Mouse (Mus musculus) frontal cortex, adult 2 months (tissue): Measurements from ENCODE around the gene Mrpl43. TPM values are rescaled to one million over a fixed set of nuclear protein-coding genes. Genes with fewer than 3 reads are reported as not detected.

Experiments used
- DNase-seq, 2 experiments: peaks; one replicate each; pipeline ENCODE4 v3.0.0; 2022; ENCODE audit warnings: low spot score in 1 of 2; ENCODE audit errors: extremely low spot score in 1 of 2
- polyA plus RNA-seq: library from polyadenylated mRNA; depleted of rRNA; stranded (reverse); fragments of >200 nt; gene quantifications from 2 replicates; pipeline ENCODE4 v1.2.3, GENCODE M21; 2012

Gene Mrpl43
- polyA plus RNA-seq, 1 experiment, result 80.2 TPM

DNA sequence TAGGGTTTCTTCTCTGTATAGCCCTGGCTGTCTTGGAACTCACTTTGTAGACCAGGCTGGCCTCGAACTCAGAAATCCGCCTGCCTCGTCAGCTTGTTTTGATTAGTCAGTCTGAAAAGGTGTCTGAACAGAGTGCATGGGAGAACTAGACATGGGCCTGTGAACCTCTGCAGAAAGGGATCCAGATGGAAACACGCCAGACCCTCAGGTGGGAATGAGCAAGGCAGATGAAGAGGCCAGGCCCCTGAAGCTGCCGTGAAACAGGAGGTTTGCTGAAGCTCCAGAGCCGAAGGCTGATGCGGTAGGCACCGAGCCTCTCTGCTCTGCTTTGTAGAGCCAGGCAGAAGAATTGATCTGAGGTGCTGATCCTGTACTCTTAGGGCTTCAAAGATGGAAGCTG, 6.0 kb upstream of the Mrpl43 start:
- DNase-seq, result no peak

DNA sequence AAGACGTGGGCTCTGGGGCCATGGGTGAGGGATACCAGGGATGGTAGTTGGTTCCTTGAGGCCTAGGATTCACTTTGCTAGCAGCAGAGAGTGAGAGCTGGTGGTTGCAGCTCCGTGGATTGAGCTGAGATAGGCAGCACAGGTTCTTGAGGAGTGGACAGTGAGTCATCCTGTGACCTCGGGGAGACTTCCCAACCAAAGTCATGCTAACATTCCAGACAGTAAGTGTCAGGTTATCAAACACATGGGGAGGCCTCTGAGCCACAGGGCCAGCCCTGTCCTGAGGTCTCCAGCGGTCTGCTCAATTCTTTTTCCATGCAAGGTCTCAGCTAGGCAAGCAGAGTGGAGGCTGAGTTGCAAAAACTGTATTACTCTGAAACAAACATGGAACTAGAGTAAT, 4.4 kb upstream of the Mrpl43 start:
- no peak for DNase-seq

DNA sequence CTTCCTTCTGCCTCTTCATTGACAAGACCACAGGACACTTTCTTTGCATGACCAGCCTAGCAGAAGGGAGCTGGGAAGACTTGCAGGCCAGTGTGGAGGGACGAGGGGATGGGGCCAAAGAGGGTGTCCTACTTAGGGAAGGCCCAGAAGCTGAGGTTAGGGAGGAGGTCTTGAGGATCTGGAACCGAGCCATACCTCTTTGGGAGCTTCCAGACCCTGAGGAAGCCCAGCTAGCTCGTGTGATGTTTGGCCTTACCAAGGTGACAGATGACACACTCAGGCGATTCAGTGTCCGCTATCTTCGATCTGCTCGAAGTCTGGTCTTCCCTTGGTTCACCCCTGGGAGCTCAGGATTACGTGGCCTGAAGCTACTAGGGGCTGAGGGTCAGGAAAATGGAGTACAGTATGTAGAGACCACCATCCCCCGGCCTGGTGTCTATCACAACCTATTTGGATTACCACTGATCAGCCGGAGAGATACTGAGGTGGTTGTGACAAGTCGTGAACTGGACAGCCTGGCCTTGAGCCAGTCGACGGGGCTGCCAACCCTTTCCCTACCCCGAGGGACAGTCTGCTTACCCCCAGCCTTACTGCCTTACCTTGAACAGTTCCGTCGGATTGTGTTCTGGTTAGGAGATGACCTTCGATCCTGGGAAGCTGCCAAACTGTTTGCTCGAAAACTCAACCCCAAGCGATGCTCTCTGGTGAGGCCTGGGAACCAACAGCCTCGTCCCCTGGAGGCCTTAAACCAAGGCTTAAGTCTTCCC, 1.4 kb upstream of the Mrpl43 start:
- no peak for DNase-seq

DNA sequence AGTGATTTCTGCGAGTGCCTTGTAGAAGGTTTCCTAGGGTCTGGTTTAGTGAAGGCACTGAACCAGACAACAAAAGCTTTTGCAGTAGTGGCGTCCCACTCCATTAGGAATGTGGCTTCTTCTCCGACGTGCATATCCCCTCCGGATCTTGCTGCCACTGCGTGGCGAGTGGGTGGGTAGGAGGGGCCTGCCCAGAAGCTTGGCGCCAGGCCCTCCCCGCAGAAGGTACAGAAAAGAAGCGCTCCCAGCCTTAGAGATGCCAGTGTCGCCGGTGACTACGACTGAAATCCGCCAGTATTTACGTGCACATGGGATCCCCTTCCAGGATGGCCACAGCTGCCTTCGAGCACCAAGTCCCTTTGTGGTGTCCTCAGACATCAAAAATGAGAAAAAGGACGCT, 779 bp upstream of the Mrpl43 start:
- DNase-seq, result no peak

DNA sequence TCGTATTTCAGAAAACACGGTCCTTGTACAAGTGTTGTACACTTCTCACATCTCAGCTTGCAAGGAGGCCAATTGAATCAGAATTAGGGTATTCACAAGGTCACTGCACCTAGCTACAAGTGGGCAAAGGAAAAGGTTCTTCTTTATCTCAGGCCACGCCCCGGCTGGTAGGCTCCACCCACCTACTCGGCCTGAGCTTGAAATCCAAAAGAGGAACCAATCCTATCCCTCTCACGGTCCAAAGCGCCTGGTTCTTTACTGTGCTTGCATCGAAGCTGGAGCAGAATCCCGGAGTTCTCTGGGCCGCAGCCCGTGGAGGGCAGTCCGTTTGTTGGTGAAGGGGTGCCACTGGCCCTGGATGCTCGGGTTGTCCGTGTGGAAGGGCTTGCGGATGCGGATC, 798 bp downstream of the Mrpl43 start, which contains the start of gene Twnk:
Gene Twnk, plus strand, starts transcription at position 220 of the 400 bp plus-strand sequence.
- DNase-seq, result no peak

DNA sequence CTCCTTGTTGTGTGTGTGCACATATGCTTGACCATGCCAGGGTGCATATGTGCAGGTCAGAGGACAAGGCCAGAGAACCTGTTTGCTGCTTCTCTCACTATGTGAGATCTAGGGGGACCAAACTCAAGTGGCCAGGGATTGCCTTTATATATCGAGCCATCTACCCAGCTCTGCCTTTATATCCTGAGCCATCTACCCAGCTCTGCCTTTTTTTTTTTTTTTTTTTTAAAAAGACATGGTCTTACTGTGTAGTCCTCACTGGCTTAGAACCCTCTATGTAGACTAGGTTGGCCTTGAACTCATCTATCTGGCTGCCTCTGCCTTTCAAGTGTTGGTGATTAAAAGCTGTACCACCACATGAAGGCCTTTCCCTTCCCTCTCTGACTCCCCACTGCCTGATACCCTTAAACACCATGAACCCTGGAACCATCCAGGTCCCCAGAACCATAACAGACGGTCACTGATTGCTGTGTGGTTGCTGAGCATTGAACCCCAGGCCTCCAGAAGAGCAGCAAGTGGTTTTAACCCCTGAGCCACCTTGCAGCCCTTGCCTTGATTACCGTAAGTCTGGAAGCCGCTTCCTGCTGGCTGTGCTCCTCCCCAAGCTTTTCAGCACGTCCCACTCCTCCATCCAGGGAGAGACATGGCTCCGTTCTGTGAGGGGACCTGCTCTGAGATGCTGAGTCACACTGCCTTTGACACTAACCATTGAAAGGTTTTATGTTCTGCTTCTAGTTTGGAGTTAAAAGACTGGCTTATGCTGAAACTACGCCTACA, 2.3 kb downstream of the Mrpl43 start:
- no peak for DNase-seq

DNA sequence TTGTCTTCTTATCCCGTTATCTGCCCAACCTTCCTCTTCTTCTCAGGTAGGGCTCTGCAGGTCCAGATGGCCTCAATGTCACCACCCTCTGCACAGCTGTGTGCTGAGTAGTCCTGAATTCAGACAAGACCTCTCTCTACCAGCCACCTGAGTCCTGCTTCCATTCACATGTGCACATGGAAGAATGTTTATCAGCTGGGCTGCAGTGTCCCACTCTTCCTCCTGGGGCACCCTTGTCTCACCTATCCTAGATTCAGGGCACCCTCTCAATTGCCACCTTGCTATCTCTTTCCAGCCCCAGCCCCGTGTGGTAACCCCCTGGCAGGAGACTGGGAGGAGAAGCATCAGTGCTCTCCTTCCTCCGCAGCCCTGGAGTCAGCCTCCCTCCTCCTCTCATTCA, 3.9 kb downstream of the Mrpl43 start:
- DNase-seq, result no peak

DNA sequence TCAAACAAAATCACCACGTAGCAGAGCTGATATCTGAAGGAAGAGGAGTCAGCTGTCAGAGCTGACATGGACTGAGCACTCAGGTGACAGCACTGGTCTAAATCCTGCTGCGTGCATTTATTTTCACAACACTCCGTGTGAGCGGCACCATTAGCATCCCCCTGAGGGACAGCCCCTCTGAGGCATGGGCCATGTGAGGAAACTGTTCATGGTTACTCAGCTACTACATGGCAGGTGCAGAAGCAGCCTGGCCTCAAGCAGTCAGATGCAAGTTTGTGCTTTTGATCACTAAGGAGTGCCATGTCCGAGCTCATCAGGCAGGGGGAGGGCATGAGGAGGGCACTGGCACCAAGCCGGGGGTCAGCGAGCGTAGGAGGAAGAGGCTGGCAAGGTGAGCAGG, 6.6 kb downstream of the Mrpl43 start:
- no peak for DNase-seq

DNA sequence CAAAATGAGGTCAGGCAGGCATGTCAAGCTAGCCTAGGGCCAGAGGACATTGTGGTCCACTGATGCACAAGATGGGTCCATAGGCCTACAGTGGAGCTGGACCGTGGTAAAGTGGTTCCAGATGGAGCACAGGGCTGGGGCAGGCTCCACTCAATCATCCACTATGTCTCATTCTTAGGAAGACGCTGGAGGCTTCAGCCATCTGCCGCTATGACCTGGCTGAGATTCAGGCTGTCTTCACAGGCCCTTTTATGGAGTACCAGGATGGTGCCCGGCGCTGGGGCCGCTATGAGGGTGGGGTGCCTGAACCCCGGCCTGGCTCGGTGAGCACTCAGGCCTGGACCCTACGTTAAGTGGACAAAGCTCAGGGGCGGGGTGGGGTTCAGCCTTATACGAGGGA, 8.5 kb downstream of the Mrpl43 start:
- DNase-seq, result no peak

DNA sequence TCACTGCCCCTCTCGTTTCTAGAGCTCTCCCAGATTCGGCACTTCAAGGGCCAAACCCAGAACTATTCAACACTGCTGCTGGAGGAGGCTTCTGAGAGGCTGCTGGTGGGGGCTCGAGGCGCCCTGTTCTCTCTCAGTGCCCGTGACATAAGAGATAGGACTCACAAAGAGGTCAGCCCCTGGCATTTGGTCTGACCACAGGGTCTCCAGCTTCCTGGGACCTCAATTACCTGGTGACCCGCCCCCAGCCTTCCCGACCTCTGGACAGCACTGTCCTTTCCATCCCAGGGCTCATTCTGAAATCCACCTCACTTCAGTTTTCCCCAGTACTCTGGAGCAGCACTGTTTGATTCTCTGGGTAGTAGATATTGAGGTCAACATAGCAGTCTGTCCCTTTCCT, 13.5 kb downstream of the Mrpl43 start:
- no peak for DNase-seq

DNA sequence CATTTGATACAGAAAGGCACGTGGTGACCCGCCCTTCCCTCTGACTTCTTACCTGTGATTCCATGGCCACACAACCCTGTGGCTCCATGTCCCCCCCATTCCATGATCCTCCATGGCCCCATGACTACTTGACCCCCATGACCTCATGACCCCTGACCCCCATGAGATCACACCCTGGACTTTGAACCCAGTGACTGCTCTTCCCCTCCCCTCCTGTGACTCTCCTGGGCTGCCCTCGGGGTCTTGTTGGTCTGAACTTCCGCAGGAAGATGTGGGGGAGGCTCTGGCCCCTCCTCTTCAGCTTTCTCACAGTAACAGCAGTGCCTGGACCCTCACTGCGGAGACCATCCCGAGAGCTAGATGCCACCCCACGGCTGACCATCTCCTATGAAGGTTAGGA, 14.0 kb downstream of the Mrpl43 start:
- no peak for DNase-seq

DNA sequence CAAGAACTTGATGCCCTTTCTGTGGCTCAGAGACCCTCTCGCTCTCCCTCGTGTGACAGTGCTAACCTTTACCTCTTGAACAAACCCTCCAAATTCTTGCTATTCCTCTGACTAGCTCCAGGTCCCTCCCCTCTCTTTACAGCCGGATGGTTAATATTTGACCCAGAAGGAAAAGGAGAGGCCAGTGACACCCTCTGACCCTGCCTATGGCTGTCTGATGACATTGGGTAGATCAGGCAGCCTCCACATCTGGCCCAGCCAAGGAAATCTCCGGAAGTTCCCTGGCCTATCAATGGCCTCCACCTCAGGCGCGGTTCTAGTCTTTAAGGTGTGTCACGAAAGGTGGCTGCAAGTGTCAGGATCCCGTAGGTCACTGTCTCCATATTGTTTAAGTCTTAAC, 15.2 kb downstream of the Mrpl43 start:
- DNase-seq, result no peak

DNA sequence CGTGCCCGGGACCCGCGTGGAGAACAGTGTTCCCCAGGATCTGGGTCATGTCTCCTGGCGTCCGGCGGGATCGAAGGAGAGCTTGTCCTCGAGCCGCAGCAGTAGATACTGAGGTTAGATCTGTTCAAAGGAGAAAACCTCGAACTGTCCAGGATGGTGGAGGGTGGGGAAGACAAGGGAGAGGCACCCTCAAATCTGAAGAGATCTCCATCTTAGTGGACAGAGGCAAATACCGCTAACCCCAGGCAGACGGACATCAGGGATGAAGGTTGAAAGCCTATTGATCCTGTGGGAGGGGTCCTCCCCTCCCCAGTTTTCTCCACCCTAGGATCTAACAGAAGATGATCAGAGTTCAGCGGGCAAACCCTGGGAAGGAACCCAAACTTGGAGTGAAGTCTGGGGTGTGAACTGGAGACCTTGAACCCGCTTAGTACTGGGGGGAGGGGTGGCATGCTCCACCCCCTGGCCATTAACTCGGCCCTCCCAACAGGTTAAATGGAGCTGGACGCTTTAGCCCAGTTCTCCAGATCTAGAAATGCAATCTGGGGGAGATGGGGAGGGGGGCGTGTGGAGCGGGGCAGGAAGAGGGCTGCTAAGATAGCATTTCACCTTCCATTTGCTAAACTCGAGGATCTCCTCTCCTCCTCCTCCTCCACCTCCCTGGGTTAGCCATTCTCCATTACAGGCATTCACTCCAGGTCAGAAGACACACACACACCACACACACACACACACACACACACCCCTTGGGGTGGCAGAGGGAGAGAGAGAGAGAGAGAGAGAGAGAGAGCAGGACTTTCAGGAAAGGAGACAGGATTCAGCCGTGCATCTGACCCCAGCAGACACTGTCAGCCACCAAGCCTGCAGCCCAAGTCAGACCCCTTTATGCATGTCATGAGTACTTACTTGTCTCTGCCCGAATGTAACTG, 16.4 kb downstream of the Mrpl43 start:
- DNase-seq, result no peak

DNA sequence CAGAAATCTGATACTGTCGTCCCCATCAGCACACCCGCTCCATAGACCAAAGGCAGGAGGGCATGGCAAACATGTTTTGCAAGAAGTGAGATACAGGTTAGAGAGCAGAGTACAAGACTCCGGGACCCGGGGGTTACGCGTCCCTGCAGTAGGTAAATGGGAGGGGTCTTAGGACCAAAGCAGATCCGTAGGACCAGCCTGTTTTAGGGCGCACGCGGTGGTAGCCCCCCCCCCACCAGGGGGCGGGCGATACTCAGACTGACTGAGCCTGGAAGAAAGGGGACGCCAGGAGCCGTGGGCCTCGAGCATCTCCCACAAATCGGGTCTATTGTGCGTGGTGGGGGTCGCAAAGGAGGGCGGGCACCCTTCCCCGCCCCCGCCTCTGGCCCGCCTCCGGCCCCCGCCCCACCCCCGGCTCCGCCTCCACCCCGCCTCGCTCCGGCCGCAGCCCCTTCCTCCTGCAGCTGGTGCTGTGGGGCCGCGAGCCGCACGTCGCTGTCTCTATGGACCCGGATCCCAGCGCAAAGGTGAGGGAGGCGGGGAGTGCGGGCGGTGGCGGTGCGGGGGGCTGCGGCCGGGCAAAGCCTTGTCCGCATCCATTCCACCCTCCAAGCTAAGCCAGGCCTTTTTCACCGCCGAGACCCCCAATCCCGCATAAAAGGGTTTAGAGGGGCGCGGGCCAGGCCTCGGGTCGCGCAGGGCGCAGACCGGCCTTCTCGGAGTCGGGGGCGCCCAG, 17.2 kb downstream of the Mrpl43 start, which contains the start of gene Sema4g:
Gene Sema4g, plus strand, starts transcription at position 271 of the 736 bp plus-strand sequence.
- DNase-seq, result peak in 1 of 2 experiments; percentile 23

DNA sequence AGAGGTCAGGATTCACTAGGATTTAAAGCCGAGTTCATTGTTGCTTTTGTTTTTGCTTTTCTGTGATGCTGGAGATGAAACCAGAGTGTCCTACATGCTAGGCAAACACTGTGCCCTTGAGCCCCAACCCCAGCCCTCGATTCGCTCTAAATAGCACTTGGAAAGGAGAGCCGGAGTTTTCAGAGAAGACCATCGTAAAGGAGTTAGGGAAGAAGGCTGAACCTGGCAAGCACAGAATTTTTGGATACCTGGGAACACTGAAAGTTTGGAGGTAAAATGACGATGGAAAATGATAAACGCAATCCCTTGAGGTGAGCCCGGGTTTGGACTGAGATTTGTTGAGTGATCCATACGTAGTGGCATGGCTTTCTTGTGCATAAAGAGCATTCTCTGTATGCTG, 17.9 kb downstream of the Mrpl43 start:
- no peak for DNase-seq

DNA sequence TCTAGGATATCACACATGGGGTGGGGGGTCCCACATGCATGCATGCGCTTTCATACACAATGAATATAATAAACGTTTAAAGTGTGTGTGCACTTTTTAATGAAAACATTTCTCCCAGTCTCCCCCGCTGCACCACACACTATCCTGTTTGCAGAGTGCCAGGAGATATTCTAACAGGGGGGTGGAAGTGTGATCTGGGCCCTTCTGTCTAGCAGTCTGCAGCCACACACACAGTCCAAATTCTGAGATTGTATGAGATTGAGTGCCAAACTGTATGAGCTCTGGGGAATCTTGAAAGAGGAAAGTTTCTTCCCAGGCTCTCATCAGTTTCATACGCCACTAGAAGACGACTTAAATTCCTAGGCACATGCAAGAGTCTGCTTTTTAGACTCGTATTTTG, 18.4 kb downstream of the Mrpl43 start:
- peak; percentile 71 to 81 for DNase-seq

DNA sequence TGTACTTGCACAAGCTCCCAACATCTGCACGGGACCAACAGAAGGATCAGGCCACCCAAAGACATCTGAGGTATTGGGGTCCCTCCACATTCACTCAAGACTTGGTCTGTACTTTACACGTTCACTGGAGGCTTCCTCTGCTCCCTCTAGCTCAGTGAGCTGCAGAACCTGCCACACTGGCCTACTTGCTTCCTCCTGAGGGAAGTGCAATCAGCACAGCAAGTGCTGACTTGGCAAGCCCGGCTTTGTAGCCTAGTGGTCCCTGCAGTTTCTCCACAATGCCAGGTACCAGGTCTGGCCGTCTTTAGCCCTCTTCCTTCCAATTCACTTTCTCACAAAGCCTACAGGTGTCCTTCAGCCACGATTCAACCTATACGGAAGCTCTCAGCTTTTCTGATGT, 19.2 kb downstream of the Mrpl43 start:
- no peak for DNase-seq

DNA sequence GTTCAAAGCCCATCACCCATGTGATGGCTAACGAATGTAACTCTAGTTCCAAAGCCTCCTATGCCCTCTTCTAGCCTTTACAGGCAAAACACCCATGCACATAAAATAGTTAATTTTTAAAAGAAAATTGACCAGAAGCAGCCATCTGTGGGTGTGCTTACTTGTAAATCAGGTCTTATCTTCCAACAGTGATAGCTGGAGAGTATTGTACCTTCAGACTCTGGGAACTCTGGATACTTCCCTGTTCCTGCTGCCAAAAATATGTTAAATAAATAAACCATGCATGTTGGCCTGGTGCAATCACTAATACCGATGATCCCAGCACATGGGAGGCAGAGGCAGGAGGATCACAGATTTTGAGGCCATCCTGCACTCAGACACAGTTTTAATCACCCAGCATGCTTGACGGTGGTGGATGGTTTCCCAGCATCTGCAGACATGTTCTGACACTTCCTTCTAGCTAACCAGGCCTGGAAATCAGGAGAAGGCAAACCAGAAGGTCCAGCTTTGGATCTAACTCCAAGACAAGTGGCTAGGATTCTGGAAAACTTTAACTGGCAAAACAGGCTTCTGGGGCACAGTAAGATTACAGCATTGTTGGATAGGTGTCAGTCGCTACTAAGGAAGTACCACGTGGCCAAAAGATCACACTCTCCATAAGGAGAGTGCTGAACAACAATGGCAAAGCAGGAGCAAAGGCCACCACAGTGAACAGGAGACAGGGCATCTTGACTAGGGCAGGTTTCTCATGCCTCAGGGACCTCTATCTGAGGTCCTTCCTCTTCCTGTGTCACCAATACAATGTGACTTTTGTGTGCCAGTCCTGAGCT, 20.9 kb downstream of the Mrpl43 start:
- DNase-seq, result no peak

DNA sequence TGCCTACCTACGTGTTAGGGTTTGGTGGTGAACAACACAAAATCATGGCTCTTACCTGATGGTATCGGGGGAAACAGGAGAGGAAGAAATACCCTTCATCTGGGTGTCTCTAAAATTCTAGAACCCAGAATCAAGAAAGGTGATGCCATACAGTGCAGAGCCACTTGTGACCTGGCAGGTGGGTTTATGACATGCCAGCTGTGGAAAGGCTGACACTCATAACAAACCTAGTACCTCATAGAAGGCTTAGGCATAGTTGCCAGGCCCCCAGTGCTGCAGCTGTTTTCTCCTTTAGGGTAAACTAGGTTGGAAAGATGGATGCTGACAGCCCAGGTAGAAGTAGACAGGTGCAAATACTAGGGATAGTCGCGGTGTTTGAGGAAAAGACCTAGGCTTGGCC, 21.8 kb downstream of the Mrpl43 start:
- no peak for DNase-seq
